Mouse (Mus musculus) C2C12 (cell line): ENCODE measurements at regions not wholly inside any gene's neighbourhood (a gene's known extent, or its start where the extent isn't known, plus 50 kb on each side); places are given as distances from the start of the nearest gene placed in this dataset.
A peak's percentile ranks its signal among the peaks of the same experiment; 100 is the strongest.

ENCODE experiments used
- H3K27me3 ChIP-seq: one replicate; pipeline ENCODE4 v1.6.1; 2011; ENCODE audit not compliant: control insufficient read depth, insufficient read depth, insufficient read length
- H3K36me3 ChIP-seq: one replicate; pipeline ENCODE4 v1.6.1; 2011; ENCODE audit not compliant: control insufficient read depth, insufficient read depth
- H3K4me3 ChIP-seq: one replicate; pipeline ENCODE4 v1.5.1; 2011; ENCODE audit warnings: mild to moderate bottlenecking, control low read depth; ENCODE audit not compliant: poor library complexity, insufficient read depth, severe bottlenecking
- H3K79me2 ChIP-seq: one replicate; pipeline ENCODE4 v1.6.1; 2011; ENCODE audit not compliant: control insufficient read depth, insufficient read depth
- H3K79me3 ChIP-seq: one replicate; pipeline ENCODE4 v1.6.1; 2011; ENCODE audit warnings: low read depth, control low read depth
- H3ac ChIP-seq: one replicate; pipeline ENCODE3; 2011; ENCODE audit warnings: low read depth; ENCODE audit not compliant: control insufficient read depth, insufficient read length
- CEBPB ChIP-seq: IDR thresholded peaks from one replicate; pipeline ENCODE4 v1.6.1; 2011; ENCODE audit warnings: low read depth, mild to moderate bottlenecking, control low read depth, moderate library complexity
- CTCF ChIP-seq: IDR thresholded peaks from one replicate; pipeline ENCODE4 v1.5.1; 2011; ENCODE audit not compliant: control insufficient read depth, insufficient read depth, insufficient read length
- FOSL1 ChIP-seq: IDR thresholded peaks from one replicate; pipeline ENCODE4 v1.8.0; 2011; ENCODE audit warnings: mild to moderate bottlenecking, low read length; ENCODE audit not compliant: poor library complexity, insufficient read depth, severe bottlenecking
- MAX ChIP-seq: IDR thresholded peaks from one replicate; pipeline ENCODE4 v1.6.1; 2011; ENCODE audit warnings: mild to moderate bottlenecking, control low read depth
- MYOD1 ChIP-seq: IDR thresholded peaks from one replicate; pipeline ENCODE4 v1.6.1; 2011; ENCODE audit warnings: low read depth; ENCODE audit not compliant: control insufficient read depth, insufficient read length
- MYOG ChIP-seq: IDR thresholded peaks from one replicate; pipeline ENCODE4 v1.6.1; 2011; ENCODE audit not compliant: control insufficient read depth, insufficient read length; ENCODE audit errors: extremely low read depth
- USF1 ChIP-seq: IDR thresholded peaks from one replicate; pipeline ENCODE4 v1.6.1; 2011; ENCODE audit warnings: low read depth, mild to moderate bottlenecking, control low read depth, moderate library complexity

GRCm38 (mm10) chr9:79045314-79045713 lies 430.0 kb downstream of the Cd109 start:
- no peak overlapping the region for H3K4me3 ChIP-seq
- TF ChIP-seq MYOD1 = no peak
- no peak for TF ChIP-seq CTCF
- TF ChIP-seq MYOG = no peak
- TF ChIP-seq FOSL1 = no peak
- no peak for TF ChIP-seq MAX
- no peak for TF ChIP-seq CEBPB
- TF ChIP-seq USF1 = no peak
- no peaks in the 10 kb centered on the region for H3K79me2 ChIP-seq
- no peak overlapping the region for H3ac ChIP-seq
- H3K36me3 ChIP-seq = no peaks in the 10 kb centered on the region
- no peaks in the 10 kb centered on the region for H3K27me3 ChIP-seq
- H3K79me3 ChIP-seq = no peaks in the 10 kb centered on the region

GRCm38 (mm10) chr9:79071961-79072360 lies 456.6 kb downstream of the Cd109 start:
- H3ac ChIP-seq = no peak overlapping the region

GRCm38 (mm10) chr9:79109611-79110010 lies 494.3 kb downstream of the Cd109 start:
- H3ac ChIP-seq = no peak overlapping the region
- no peaks in the 10 kb centered on the region for H3K79me3 ChIP-seq
- H3K27me3 ChIP-seq = no peaks in the 10 kb centered on the region
- no peaks in the 10 kb centered on the region for H3K79me2 ChIP-seq
- TF ChIP-seq CTCF (peak; percentile 16), MYOG (no peak)
- no peak overlapping the region for H3K4me3 ChIP-seq
- H3K36me3 ChIP-seq = no peaks in the 10 kb centered on the region

More at GRCm38 (mm10) chr9:79071961-79072360, 456.6 kb downstream of the Cd109 start:
- no peak overlapping the region for H3K4me3 ChIP-seq
- no peaks in the 10 kb centered on the region for H3K36me3 ChIP-seq
- TF ChIP-seq CTCF = no peak
- TF ChIP-seq MYOD1 = no peak
- no peak for TF ChIP-seq MAX
- TF ChIP-seq MYOG = no peak
- no peak for TF ChIP-seq FOSL1
- TF ChIP-seq USF1 = no peak
- no peak for TF ChIP-seq CEBPB
- H3K79me3 ChIP-seq = no peaks in the 10 kb centered on the region
- H3K27me3 ChIP-seq = no peaks in the 10 kb centered on the region
- H3K79me2 ChIP-seq = no peaks in the 10 kb centered on the region

DNA sequence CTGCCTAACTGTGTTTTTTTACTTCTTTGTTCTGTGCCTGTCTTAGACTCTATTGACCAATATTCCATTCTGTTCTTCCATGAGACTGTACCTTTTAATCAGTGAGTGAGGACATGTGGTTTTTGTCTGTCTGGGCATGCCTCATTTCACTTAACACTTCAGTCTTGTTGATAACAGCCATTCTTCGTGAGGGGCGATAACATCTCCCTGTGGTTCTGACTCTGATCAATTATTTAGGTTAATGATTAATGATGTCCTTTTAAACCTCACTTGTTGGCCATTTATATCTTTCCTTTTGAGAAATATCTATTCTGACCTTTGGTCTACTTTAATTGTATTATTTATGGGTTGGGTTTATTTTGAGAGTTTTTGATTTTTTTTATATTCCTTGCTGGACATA lies 496.0 kb downstream of the Cd109 start:
- no peak overlapping the region for H3K4me3 ChIP-seq
- no peaks in the 10 kb centered on the region for H3K36me3 ChIP-seq
- H3K79me3 ChIP-seq = no peaks in the 10 kb centered on the region
- TF ChIP-seq CEBPB (no peak), FOSL1 (no peak), MYOD1 (no peak), CTCF (no peak), USF1 (no peak)
- no peak overlapping the region for H3ac ChIP-seq
- H3K27me3 ChIP-seq = no peaks in the 10 kb centered on the region
- H3K79me2 ChIP-seq = no peaks in the 10 kb centered on the region

GRCm38 (mm10) chr9:79140970-79141369 lies 525.6 kb downstream of the Cd109 start:
- no peaks in the 10 kb centered on the region for H3K79me2 ChIP-seq
- H3K4me3 ChIP-seq = no peak overlapping the region
- H3ac ChIP-seq = no peak overlapping the region
- TF ChIP-seq MYOD1 (no peak), CEBPB (no peak), MAX (no peak), MYOG (no peak), USF1 (no peak), CTCF (no peak), FOSL1 (no peak)
- no peaks in the 10 kb centered on the region for H3K27me3 ChIP-seq
- no peaks in the 10 kb centered on the region for H3K36me3 ChIP-seq
- no peaks in the 10 kb centered on the region for H3K79me3 ChIP-seq

GRCm38 (mm10) chr9:79146004-79146403 lies 530.7 kb downstream of the Cd109 start:
- no peak overlapping the region for H3ac ChIP-seq
- no peaks in the 10 kb centered on the region for H3K79me2 ChIP-seq
- H3K27me3 ChIP-seq = no peaks in the 10 kb centered on the region
- no peaks in the 10 kb centered on the region for H3K79me3 ChIP-seq
- TF ChIP-seq FOSL1 = no peak
- no peak overlapping the region for H3K4me3 ChIP-seq
- H3K36me3 ChIP-seq = no peaks in the 10 kb centered on the region

DNA sequence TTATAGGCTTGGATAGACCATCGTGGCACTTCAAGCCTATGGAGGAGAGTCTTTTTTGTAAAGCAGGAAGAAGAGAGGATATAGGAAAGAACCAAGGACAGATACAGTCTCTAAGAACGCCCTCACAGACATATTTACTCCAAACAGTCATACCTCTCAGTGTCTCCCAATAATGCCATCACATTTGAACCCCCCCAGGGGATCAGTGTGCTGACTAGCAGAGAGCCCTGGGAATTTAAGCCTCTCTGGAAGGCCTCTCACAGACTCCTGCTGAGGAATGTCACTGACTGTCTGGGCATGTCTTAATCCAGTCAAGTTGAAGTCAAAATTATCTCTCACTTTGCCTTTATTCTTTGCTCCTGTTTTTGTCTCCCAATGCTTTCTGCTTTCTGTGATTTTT lies 550.2 kb downstream of the Cd109 start:
- no peaks in the 10 kb centered on the region for H3K79me3 ChIP-seq
- no peaks in the 10 kb centered on the region for H3K27me3 ChIP-seq
- no peak overlapping the region for H3K4me3 ChIP-seq
- TF ChIP-seq FOSL1 (no peak), MAX (no peak), CTCF (no peak), CEBPB (no peak), MYOD1 (no peak), USF1 (no peak), MYOG (no peak)
- no peaks in the 10 kb centered on the region for H3K79me2 ChIP-seq
- no peaks in the 10 kb centered on the region for H3K36me3 ChIP-seq
- no peak overlapping the region for H3ac ChIP-seq
